Mouse (Mus musculus): Measurements from ENCODE around the gene Tubgcp3. TPM values are rescaled to one million over a fixed set of nuclear protein-coding genes. Genes with fewer than 3 reads are reported as not detected.
A peak's percentile ranks its signal among the peaks of the same experiment; 100 is the strongest.

The Tubgcp3 gene
- total RNA-seq (2021), result 10 to 100 TPM; 28.5 to 29.1 TPM

GRCm38 (mm10) chr8:12672056-12672881 lies at the start of gene Tubgcp3:
Gene Tubgcp3 (minus strand): TSS chr8:12672248.
- peak; percentile 94 for DNase-seq

- DNase-seq, result no peak
These were observed 47.0 kb upstream of the Tubgcp3 start for GRCm38 (mm10) chr8:12719091-12719490.

- DNase-seq, result no peak
These were observed 44.0 kb upstream of the Tubgcp3 start for GRCm38 (mm10) chr8:12715861-12716585.

GRCm38 (mm10) chr8:12711623-12712022 lies 39.6 kb upstream of the Tubgcp3 start:
- no peak for DNase-seq

GRCm38 (mm10) chr8:12703597-12703996 lies 31.5 kb upstream of the Tubgcp3 start:
- no peak for DNase-seq

- DNase-seq, result no peak
These were observed 30.2 kb upstream of the Tubgcp3 start for GRCm38 (mm10) chr8:12702290-12702689.

- DNase-seq, result no peak
These were observed 26.7 kb upstream of the Tubgcp3 start for GRCm38 (mm10) chr8:12698660-12699277.

GRCm38 (mm10) chr8:12688851-12689250 lies 16.8 kb upstream of the Tubgcp3 start:
- DNase-seq, result no peak

GRCm38 (mm10) chr8:12677529-12677928 lies 5.5 kb upstream of the Tubgcp3 start:
- peak; percentile 87 for DNase-seq

- no peak for DNase-seq
These were observed 484 bp downstream of the Tubgcp3 start for GRCm38 (mm10) chr8:12671473-12672055.

GRCm38 (mm10) chr8:12670965-12671364 lies 1.1 kb downstream of the Tubgcp3 start:
- no peak for DNase-seq

- peak; percentile 22 for DNase-seq
These were observed 3.2 kb downstream of the Tubgcp3 start for GRCm38 (mm10) chr8:12668832-12669231.

GRCm38 (mm10) chr8:12666530-12666929 lies 5.5 kb downstream of the Tubgcp3 start:
- DNase-seq, result peak; percentile 69

- DNase-seq, result no peak
These were observed 9.0 kb downstream of the Tubgcp3 start for GRCm38 (mm10) chr8:12663105-12663456.

- DNase-seq, result no peak
These were observed 9.5 kb downstream of the Tubgcp3 start for GRCm38 (mm10) chr8:12662375-12663104.

- DNase-seq, result no peak
These were observed 14.6 kb downstream of the Tubgcp3 start for GRCm38 (mm10) chr8:12657411-12657810.

GRCm38 (mm10) chr8:12651246-12651645 lies 20.8 kb downstream of the Tubgcp3 start:
- peak; percentile 25 for DNase-seq

- DNase-seq, result no peak
These were observed 21.6 kb downstream of the Tubgcp3 start for GRCm38 (mm10) chr8:12650495-12650894.

- no peak for DNase-seq
These were observed 23.1 kb downstream of the Tubgcp3 start for GRCm38 (mm10) chr8:12648951-12649350.

GRCm38 (mm10) chr8:12646536-12646935 lies 25.5 kb downstream of the Tubgcp3 start:
- no peak for DNase-seq

GRCm38 (mm10) chr8:12644894-12645293 lies 27.2 kb downstream of the Tubgcp3 start:
- DNase-seq, result no peak

GRCm38 (mm10) chr8:12644341-12644740 lies 27.7 kb downstream of the Tubgcp3 start:
- no peak for DNase-seq
